Mouse (Mus musculus): Measurements from ENCODE around the gene Ccdc146.
"Not testable (repeated sequence)": the region's sequence is repeated elsewhere in the genome, so short reads cannot be mapped to it uniquely, and the experiment has no call there.

Gene Ccdc146

DNA sequence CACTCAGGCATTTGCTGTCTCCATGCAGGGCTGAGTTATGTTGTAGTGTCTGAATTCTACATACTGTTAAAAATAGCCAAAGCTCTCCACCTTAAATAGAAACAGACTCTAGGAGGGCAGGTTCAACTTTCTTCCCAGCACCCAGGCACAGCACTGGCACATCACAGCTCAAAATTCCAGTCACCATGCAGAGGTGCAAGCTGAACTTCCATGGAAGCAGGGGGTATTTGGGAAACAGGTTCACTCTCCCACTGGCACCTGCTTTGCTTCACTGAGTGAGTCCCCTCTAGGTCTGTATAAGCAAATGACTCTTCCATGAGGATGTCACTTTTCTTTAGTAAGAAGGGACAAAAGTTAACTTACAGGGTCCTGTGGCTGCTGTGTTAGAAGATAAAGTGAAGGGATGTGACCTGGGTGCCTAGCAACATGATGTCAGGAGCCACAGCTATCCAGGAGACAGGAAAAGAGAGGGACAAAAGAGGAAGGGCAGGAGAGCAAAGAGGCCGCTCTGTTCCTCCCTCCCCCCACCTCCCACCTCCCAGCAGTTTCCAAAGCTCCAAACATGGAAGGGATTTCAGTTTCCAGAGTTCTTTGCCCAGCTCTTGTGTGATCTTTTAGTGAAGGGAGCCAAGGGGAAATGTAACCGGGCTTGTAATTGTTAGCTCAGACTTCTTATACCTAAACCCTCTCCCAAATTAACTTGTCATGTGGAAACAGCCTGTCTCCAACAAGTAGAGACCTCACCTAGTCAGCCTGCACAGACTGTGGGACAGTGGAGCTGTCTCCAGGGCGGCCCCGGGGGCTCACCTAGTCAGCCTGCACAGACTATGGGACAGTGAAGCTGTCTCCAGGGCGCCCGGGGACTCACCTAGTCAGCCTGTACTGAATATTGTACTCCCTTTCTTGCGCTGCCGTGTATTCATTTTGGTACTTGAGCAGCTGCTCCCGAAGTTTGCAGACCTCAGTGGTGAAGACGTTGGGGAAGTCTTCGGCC is 94.5 kb downstream of the Ccdc146 start:
- DNase-seq, result no peak

DNA sequence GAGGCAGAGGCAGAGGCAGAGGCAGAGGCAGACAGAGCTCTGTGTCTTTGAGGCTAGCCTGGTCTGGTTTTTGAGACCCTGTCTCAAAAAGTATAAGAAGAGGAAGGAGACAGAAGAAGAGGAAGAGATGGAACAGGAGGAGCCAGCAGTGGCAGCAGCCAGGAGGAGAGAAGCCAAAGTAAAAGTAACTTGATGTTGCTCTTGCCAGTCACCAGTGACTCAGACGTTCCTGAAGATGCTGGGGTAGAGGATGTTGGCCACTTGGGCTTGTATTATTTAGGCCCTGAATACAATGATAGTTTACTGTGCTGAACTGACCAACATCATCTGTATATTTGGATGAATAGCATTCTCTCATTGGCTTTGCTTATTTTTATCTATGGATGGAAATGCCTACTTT is 95.9 kb downstream of the Ccdc146 start:
- no peak for DNase-seq

DNA sequence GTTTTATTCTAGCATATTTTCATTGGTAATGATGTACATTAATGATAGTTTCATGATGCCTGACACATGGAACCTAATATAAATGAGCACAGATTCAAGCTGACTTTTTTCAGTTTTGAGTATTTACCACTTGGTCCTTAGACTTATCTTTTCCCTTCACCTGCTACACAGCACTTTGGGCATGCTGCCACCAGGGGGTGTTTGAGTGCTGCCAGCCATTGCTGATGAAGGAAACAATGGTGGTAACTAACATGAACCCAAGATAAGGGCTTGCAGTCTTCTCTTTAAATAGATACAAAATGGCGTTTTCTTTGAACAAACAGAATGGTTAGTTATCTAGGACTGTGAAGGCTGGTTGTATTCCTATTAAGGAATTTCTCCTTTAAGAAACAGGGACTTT is 98.0 kb downstream of the Ccdc146 start:
- peak; percentile 61 to 68 for DNase-seq

DNA sequence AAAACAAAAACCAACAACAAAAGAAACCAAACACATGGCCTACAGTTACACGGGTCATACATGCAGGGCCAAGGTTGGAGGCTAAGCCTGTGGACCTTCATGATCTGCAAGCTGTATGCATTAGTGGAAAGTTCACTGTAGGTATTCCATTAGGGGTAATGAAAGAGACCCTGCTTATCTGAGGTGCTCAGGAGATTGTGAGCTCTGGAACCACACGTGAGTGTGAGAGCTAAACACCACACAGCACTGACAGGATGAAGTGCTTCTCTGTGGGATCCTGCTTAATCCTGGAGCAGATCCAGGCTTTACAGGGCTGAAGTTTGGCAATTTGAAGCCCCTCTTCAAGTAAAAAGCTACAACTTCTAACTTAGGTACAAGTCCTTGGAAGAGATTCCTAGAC is 104.3 kb downstream of the Ccdc146 start:
- DNase-seq, result no peak

DNA sequence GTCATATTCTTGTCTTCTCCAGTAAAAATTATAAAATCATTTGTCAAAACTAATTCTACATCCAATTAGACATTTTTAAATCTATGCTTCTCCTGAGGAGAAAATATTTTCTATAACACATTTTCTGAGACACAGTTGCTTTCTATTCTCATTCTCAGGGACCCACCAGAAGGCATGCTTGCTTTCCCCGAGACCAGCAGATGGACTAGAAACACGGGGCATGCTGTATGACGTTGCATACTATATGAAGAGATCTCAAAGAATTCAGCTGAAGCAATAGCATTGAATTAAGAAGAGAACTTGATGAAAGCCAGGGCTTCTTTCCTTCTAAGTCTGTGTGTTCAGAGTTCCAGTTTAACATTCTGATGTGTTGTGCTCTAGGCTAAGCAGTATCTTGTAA is 109.8 kb downstream of the Ccdc146 start:
- no peak for DNase-seq

DNA sequence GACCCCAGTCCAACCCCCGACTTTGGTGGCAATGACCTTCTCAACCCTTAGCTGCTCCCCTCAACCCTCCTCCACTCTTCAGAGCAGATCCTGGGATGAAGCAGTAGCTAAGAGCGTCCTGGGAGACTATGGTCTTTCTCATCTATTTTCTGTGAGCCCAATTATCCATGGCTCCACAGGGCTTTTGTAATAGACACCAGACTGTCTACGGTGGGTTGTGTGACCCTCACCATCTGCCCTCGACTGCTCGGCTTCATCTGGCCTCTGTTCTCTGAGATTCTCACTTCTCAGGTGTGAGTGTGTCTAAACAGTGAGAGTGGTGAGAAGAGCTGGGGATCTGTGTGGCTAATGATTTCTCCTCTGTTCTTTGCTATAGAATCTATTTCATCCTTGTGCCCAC is 117.3 kb downstream of the Ccdc146 start:
- no peak for DNase-seq

DNA sequence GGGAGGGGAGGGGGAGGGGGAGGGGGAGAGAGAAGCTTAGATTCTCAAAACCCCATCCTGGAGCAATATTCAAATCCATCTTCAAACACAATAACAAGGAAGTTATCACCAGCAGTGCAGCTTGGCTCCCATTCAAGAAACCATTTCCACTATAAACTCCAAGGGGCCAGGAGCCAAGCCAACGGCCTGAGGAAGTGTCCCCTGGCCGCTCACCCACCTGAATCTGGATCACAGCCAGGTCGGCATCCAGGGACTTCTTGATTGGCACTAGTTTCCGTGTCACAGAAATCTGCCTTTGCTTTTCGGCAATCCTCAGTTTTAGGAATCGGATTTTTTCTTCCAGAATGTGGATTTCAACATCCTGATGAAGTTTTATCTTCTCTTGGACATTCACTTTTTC is 123.5 kb downstream of the Ccdc146 start:
- DNase-seq, result peak; percentile 70 to 74

DNA sequence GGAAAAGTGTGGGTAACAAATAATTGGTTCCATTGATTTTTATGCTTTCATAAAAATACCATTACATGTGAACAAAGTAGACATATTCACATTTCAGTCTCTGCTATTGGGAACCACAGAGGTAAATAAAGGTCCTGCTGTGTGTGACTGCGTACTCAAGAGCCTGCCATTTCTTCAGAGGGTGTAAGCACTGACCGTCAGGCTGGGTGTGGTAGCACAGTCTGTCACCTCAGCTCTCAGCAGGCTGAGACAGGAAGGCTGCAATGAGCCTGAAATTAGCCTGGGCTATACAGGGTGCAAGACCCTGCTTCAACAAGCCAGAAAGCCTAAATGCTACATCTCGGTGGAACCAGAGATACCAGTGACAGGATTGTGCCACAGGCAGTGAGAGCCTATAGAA is 124.4 kb downstream of the Ccdc146 start:
- DNase-seq, result no peak

DNA sequence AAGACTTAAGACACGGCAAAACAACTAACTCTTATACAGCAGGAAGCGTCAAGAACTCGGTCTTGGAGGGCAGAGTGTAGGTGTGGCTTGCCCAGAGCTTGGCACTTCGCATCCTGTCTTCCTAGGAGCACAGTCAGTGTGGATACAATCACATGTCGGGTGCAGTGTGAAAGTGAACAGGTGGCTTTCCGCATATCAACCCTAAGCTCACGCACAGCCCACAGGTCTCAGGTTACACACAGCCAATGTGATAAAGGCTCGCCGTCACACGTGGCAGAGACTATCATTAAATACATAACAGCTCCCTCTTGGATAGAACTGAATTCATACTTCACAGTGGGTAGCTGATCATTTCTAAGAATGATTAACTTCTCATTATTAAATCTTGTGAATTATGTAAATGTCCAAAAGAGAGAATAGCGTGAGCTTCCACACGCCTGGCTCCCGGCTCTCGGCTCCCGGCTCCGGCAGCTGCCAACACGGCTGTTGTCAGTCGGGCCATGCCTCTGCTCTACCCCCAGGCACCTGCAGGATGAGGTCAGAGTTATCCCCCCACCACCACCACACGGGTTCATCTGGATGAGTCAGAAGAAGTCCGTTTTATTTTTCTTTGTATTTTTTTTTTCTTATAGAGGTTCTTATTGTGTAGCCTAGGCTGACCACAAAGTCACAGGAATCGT is 125.3 kb downstream of the Ccdc146 start:
- peak in 1 of 2 experiments; percentile 18 for DNase-seq

DNA sequence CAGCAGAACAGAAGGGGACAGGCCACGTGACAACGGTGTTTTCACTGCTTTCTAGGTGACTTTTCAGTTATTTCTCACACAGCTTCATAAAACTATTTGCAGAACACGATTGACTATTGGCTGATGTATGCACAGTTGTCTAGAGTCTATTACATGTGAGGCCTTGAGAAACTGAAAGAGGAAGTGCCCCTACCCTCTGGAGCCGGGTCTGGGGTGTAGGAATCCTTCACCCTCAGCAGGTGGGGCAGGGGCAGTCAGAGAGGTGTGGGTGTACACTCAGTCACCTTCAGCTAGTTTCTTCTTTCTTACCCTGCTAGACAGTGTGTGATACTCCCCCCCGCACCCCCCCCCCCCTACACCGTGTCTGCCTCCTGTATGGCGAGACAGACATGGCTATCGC is 128.8 kb downstream of the Ccdc146 start:
- DNase-seq, result no peak

DNA sequence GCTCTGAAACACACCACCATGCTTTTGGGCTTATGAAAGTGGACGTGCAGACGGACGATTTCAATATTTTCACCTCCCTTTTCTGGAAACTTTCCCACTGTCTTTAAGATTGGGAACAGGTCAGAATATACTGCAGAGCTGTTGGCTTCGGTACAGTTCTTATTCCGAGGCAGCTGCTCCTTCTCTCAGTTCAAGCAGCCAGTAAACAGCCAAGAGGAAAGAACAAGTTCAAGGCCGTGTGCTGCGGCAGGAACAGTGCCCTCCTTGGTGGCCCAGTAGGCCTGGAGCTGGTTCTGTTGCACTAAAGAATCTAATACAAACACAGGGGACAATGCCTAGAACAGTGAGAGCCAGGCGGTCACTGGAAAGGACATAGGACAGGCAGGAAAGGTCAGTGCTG is 133.9 kb downstream of the Ccdc146 start:
- no peak for DNase-seq

DNA sequence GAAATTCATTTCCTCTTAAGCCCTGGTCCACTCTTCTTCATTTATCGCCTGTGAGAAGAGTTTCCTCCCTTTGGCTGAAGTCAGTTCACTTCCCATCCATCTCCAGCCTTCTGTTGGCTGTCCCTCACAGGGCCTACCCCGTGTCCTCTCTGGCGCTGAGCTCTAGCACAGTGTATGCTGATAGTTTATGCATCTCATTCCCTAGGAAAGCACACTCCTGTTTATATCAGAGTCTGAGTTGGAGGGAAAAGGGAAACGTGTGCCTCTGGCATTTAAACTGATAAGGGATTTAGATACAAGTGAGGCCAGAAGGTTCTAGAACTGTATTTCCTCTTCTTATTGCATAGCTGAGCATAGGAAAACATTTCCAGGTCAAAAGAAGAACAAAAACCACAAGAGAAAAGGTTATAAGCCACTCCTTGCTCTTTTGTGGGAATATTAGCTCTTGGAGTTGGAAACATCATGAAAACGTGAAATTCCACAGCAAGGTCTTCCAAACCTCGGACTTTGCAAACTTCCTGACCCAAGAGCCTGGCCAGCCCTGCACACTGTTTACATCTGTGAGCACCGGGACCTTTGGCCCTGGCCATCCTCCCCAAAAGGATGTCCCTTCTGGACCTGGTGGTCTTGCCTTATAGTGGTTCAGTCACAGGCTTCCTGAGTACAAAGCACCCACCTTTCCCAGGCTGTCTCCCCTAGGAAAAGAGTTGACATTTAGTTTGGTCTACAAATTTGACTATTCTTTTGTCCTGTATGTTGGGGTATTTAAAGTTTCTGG is 135.6 kb downstream of the Ccdc146 start:
- DNase-seq, result no peak

DNA sequence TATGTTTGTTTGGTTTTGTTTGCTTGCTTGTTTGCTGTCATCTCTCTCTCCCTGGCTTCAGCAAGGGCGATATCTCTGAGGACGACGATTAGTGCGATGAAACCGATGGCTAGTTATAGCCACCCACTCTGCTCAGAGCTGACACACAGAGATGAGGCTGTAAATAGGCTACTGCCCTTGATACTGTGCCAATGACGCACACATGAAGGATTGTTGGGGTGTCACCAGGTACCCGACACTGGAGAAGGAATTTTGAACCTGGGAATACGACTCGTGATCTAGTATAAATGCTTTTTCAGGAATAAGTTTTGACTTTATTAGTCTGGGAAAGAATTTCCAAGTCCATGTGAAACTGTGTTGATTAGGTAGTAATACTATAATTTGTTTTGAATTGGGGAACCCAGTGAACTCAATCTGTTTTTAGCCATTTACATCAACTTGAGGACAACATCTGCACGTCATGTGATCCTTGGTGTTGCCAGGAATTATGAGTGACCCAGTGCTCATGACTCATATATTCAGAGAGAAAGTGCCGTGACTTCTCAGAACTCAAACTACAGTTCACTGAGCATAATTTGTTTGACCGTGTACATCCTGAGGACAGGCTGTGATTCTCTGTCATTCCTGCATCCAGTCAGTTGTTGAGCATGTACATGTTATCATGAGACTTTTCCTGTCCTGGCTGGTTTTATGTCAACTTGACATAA is 141.0 kb downstream of the Ccdc146 start:
- no peak for DNase-seq

DNA sequence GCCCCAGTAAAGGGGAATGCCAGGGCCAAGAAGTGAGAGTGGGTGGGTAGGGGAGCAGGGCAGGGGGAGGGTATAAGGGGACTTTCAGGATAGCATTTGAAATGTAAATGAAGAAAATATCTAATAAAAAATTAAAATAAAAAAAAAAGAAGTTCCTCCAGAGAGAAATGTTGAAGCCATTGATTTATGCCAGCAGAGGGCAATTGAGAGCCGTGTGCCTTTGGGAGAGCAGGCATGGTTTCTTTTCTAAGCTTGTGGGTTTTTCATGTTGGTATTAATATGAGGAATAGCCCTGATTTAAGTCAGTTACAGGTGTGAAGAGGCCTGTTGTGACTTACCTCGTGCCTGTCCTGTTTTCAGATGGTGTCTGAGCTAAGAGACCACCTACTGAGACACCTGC is 146.8 kb downstream of the Ccdc146 start:
- DNase-seq, result not testable (repeated sequence)

DNA sequence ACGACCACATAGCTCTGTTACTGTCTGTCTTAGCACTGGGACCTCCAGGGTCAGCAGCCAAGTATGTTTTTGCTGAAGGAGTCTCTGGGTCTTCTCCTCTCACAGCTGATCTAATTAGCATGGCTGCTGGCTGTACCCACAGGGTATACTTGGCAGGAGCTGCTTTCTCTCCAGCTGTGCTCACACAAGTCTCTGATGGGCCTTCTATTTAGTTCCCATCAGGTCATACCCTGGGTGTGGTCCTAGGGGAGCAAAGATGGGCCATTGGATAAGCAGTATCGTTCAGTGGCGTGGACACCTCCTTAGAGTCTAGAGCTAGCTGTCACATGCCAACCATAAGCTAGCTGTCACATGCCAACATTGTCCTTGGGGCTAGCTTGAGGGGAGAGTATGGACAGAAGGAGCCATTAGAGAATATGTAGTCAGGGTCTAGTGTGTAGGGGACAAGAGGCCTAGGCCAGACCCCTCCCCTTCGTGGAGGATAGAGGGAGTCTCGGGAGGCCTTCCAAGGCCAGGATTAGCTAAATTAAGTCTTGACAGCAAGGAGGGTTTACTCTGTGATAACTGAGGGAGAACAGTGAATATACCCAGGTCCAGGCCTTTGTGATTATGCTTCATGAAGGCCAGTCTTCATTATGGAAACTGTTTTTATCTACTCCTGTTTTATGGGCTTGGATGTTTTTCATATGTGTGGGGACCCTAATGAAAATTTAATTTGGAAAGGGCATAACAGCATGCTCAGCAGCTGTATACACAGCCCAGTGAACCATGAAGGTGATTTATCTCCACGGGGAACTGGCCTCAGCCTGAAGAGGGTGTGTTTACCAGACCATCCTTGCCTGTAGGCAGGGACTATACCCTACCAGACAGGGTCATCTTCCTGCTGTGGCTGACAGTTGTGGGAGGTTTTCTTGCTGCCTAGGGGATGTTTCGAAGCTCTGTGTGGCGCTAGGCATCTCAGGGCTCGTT is 152.8 kb downstream of the Ccdc146 start:
- peak; percentile 13 to 32 for DNase-seq

DNA sequence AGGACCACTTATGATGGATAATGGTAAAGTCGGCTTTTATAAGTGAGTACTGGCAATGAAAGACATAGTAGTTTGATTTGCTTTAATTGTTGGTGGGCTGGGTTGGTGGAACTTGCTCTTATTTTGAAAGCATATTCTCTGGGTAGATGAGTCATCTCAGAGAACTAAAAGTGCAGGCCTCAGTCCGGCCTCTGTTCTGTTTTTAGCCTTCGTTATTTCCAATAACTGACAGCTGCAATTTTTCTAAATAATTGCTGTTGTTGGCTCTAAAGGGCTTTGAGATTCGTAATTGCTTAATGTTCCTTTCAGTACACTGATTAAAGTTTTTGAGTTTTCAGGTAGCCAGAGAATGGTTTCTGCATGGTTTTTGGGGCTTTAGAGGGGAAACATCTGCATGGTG is 153.7 kb downstream of the Ccdc146 start:
- DNase-seq, result no peak

DNA sequence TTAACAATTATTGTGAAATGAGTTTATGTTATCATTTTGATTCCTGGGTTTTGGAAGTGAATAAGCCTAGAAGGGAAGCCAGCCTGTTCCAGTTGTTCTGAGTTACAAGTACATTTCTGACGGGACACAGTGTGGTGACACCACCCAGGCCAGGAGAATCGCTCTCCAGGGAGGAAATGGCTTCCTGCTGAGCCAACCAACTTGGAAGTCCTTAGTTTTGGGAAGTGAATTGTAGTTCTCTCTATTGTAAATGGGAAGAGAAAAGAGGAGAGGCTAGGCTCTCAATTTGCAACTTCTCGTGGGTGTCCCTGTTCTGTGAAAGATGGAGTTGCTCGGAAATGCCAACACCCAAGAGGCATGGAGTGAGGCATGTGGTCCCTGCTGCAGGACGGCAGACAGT is 155.0 kb downstream of the Ccdc146 start:
- no peak for DNase-seq

DNA sequence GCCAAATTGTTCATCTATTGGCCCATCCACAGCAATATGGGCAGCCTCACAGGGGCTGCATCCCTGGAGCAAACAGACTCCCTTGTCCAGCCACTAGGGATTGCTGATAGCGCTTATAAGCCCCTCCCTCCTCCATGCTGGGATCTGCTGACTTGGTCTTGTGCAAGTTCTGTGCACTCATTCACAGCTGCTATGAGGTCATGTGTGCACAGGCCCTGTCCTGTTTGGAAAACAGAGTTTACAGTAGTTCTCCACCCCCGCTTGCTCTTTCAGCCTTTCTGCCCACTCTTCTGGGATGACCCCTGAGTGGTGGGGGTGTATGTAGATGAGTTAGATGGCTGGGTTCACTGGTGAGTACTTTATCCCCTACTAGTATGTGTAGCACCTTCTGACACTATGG is 157.4 kb downstream of the Ccdc146 start:
- DNase-seq, result no peak

DNA sequence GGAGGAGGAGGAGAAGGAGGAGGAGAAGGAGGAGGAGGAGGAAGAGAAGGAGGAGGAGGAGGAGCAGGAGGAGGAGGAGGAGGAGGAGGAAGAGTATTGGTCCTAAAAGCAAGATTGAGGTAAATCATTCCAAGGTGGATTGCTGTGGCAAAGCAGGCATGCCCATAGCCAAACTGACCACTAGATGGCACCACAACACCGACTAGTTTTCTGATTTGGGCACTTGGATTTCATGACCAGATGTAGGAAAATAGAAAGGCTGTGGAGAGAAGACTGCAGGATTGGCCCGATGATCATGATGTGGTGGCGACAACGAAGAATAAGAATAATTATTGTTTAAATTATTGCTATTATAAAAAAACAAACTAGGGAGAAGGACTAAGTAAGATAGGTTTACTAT is 159.4 kb downstream of the Ccdc146 start:
- DNase-seq, result peak; percentile 95 to 97

DNA sequence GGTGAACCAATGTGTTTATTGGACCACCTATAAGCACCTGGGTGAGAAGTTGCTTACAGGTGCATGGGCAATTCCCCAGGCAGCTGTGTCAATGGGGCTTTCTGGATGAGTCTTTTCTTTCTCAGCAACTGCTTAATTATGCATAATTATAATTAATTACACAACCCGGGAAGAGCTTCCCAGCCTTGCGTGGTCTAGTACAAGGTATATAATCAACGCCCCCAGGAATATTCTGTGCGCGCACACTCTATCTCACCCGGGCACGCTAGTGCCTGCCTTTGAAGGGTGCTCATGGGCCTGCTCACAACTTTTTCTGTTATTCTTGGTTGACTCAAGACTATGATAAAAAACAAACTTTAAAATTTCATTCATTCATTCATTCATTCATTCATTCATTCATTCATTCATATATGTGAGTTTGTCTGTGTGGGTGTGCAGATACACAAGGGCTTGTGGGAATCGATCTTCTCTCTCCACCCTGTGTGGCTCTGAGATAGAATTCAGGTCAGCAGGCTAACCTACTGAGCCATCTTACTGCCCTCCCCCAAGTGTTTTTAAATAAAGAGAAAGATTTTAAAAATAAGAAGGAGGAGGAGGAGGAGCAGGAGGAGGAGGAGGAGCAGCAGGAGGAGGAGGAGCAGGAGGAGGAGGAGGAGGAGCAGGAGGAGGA is 160.0 kb downstream of the Ccdc146 start:
- peak in 1 of 2 experiments; percentile 21 for DNase-seq

Measured in cerebellum, postnatal 10 days (tissue).